Mouse (Mus musculus) intestine, postnatal 0 days (tissue): Measurements from ENCODE around the gene Bcl2l13. TPM values are rescaled to one million over a fixed set of nuclear protein-coding genes. Genes with fewer than 3 reads are reported as not detected.
"Not testable (repeated sequence)": the region's sequence is repeated elsewhere in the genome, so short reads cannot be mapped to it uniquely, and the experiment has no call there.

Experiments
- ATAC-seq: fragments of 200-750 bp; cut with Nextera tagmentation; 2 replicates; pipeline ENCODE4 v1.8.0; 2017; ENCODE audit warnings: mild to moderate bottlenecking, moderate TSS enrichment, moderate library complexity
- H3K27ac ChIP-seq: fragments of 300-500 bp; sonication (generic); 2 replicates; pipeline ENCODE4 v1.5.1; 2014; ENCODE audit warnings: mild to moderate bottlenecking, low read depth, low read length, moderate library complexity
- H3K27me3 ChIP-seq: fragments of 300-500 bp; sonication (generic); replicated peaks from 2 replicates; pipeline ENCODE4 v1.6.1; 2014; ENCODE audit warnings: low read length, mixed read lengths; ENCODE audit not compliant: control insufficient read depth, insufficient read depth
- H3K36me3 ChIP-seq: fragments of 300-500 bp; sonication (generic); 2 replicates; pipeline ENCODE4 v1.6.1; 2014; ENCODE audit warnings: mild to moderate bottlenecking, moderate library complexity; ENCODE audit not compliant: control insufficient read depth, insufficient read depth
- H3K4me1 ChIP-seq: fragments of 300-500 bp; sonication (generic); replicated peaks from 2 replicates; pipeline ENCODE4 v1.6.1; 2014; ENCODE audit warnings: antibody characterized with exemption, low read length, mixed read lengths; ENCODE audit not compliant: control insufficient read depth, insufficient read depth
- H3K4me2 ChIP-seq: fragments of 300-500 bp; sonication (generic); replicated peaks from 2 replicates; pipeline ENCODE4 v1.6.1; 2014; ENCODE audit warnings: low read depth, mild to moderate bottlenecking, moderate library complexity
- H3K4me3 ChIP-seq: fragments of 300-500 bp; sonication (generic); 2 replicates; pipeline ENCODE4 v1.5.1; 2014; ENCODE audit warnings: low read depth, low read length
- H3K9ac ChIP-seq: fragments of 300-500 bp; sonication (generic); 2 replicates; pipeline ENCODE4 v1.6.1; 2014; ENCODE audit warnings: mild to moderate bottlenecking, low read depth, low read length
- H3K9me3 ChIP-seq: fragments of 300-500 bp; sonication (generic); 2 replicates; pipeline ENCODE4 v1.6.1; 2016; ENCODE audit warnings: mixed run types; ENCODE audit not compliant: control insufficient read depth
- CTCF ChIP-seq: sonication (generic); IDR thresholded peaks from 2 replicates; pipeline ENCODE4 v1.5.1; 2016; ENCODE audit warnings: low read depth, mild to moderate bottlenecking, control low read depth, antibody characterized with exemption, moderate library complexity
- WGBS: fragments of 180-500 bp; shearing (Covaris S2); extraction: QIAGEN DNeasy Blood & Tissue Kit; methylation state at CpG from one replicate; pipeline ENCODE4 v1.1.7; 2014; 5-methylcytosine and 5-hydroxymethylcytosine counted together
- polyA plus RNA-seq: library from polyadenylated mRNA; unstranded; fragments of >200 nt; fragmentation: Nextera tagmentation; extraction: Ambion mirVana; gene quantifications from 2 replicates; pipeline ENCODE4 v1.2.1, GENCODE M21; 2015

Bcl2l13 gene
- polyA plus RNA-seq, 1 experiment from 2014 or later, result 9.9 TPM

- Histone ChIP-seq H3K4me3 (peak overlapping the region; percentile 79), H3K27ac (peak overlapping the region; percentile 89), H3K4me1 (0 out of 2 replicates have a peak, but pooled peaks cover 5% of the 10 kb centered on the region), H3K36me3 (no peaks in the 10 kb centered on the region), H3K27me3 (no peaks in the 10 kb centered on the region), H3K9ac (peak overlapping the region; percentile 97), H3K4me2 (peak overlapping the region; percentile 81), H3K9me3 (no peaks in the 10 kb centered on the region)
- no peak for TF ChIP-seq CTCF
- WGBS, result 4% methylated on average over 33 of the region's 37 CpGs
- ATAC-seq, result peak; percentile 54
These were observed 558 bp downstream of the Bcl2l13 start for GRCm38 (mm10) chr6:120836389-120837151.

- TF ChIP-seq CTCF, result no peak
- Histone ChIP-seq H3K9ac (0 out of 2 replicates have a peak overlapping the region, but pooled peaks have one; percentile 97), H3K27me3 (no peaks in the 10 kb centered on the region), H3K4me1 (0 out of 2 replicates have a peak, but pooled peaks cover 5% of the 10 kb centered on the region), H3K4me2 (peak overlapping the region; percentile 81), H3K4me3 (peak overlapping the region; percentile 79), H3K36me3 (no peaks in the 10 kb centered on the region), H3K9me3 (no peaks in the 10 kb centered on the region), H3K27ac (no peak overlapping the region)
- ATAC-seq, result no peak
- 36% methylated on average over 1 of the region's 1 CpGs for WGBS
These were observed 1.1 kb downstream of the Bcl2l13 start for GRCm38 (mm10) chr6:120837152-120837530.

- no peak for TF ChIP-seq CTCF
- Histone ChIP-seq H3K4me1 (0 out of 2 replicates have a peak, but pooled peaks cover 5% of the 10 kb centered on the region), H3K27ac (no peak overlapping the region), H3K9me3 (no peaks in the 10 kb centered on the region), H3K27me3 (no peaks in the 10 kb centered on the region), H3K36me3 (no peaks in the 10 kb centered on the region), H3K9ac (no peak overlapping the region), H3K4me2 (no peak overlapping the region), H3K4me3 (no peak overlapping the region)
- 95% methylated on average over 7 of the region's 7 CpGs for WGBS
- no peak for ATAC-seq
These were observed 4.2 kb downstream of the Bcl2l13 start for GRCm38 (mm10) chr6:120840258-120840657.

GRCm38 (mm10) chr6:120841754-120842153 is 5.7 kb downstream of the Bcl2l13 start:
- no peak for ATAC-seq

GRCm38 (mm10) chr6:120850720-120851119 is 14.7 kb downstream of the Bcl2l13 start:
- peaks cover 26% of the 10 kb centered on the region for H3K36me3 ChIP-seq
- H3K9ac ChIP-seq, H3K27ac ChIP-seq, H3K4me1 ChIP-seq, H3K4me2 ChIP-seq, H3K4me3 ChIP-seq, ATAC-seq, H3K27me3 ChIP-seq, H3K9me3 ChIP-seq: not testable (repeated sequence)

More at GRCm38 (mm10) chr6:120841754-120842153, 5.7 kb downstream of the Bcl2l13 start:
- 0 out of 2 replicates have a peak, but pooled peaks cover 5% of the 10 kb centered on the region for H3K4me1 ChIP-seq
- no peak overlapping the region for H3K4me3 ChIP-seq
- no peak overlapping the region for H3K4me2 ChIP-seq
- no peak overlapping the region for H3K27ac ChIP-seq
- H3K27me3 ChIP-seq, result no peaks in the 10 kb centered on the region
- TF ChIP-seq CTCF, result no peak
- WGBS, result 91% methylated on average over 5 of the region's 5 CpGs
- H3K9me3 ChIP-seq, result no peaks in the 10 kb centered on the region
- no peak overlapping the region for H3K9ac ChIP-seq
- no peaks in the 10 kb centered on the region for H3K36me3 ChIP-seq

GRCm38 (mm10) chr6:120854413-120854812 is 18.4 kb downstream of the Bcl2l13 start:
- TF ChIP-seq CTCF, result no peak
- Histone ChIP-seq H3K9me3 (0 out of 2 replicates have a peak, but pooled peaks cover 3% of the 10 kb centered on the region), H3K4me2 (no peak overlapping the region), H3K4me3 (no peak overlapping the region), H3K36me3 (peaks cover 14% of the 10 kb centered on the region; the same call in 1 of the 2 replicates), H3K4me1 (no peaks in the 10 kb centered on the region), H3K9ac (no peak overlapping the region), H3K27me3 (no peaks in the 10 kb centered on the region; the same call in 1 of the 2 replicates), H3K27ac (no peak overlapping the region)
- 88% methylated on average over 10 of the region's 10 CpGs for WGBS
- ATAC-seq, result no peak
